22 mouse cellular contexts compared by ENCODE assay signal in the genomic region with DNA sequence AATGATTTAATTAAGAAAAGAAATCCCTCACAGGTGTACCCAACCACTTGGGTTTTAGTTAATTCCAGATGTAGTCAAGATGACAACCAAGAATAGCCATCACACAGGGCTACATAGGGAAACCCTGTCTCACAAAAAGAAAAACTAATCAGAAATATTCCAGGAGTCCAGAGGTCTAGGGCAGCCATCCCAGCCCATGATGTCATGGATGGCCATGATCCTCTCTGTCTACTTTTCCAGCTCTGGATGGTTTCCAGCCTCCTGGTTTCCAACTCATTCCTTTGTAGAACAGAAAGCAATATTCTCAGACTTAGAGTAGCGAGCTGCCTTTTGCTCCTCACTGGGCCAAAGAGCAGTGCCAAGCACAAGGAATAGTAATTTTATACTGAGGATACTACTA.
A peak's percentile ranks its signal among the peaks of the same experiment; 100 is the strongest.
DNase-seq lines count a peak whose midpoint lies in the region; ATAC-seq and TF ChIP-seq lines count a peak whose summit lies in the region.
"Had no signal": no experiment of that assay in that cellular context is flagged by ENCODE, and none has a peak within 500 bp of the region (broad histone marks: within the 10 kb centered on the region; RNA-seq: fewer than 3 reads in every experiment).

No protein-coding gene starts in this region.

- ATAC-seq in heart, embryonic 12.5 days (ENCODE audit: insufficient number of reproducible peaks, low FRiP score) = no peak
- ATAC-seq in granulocyte monocyte progenitor cell, adult 5-6 weeks (replicated peaks; ENCODE audit: poor library complexity, severe bottlenecking) = no peak
- ATAC-seq: forebrain, embryonic 14.5 days; intestine, embryonic 15.5 days; liver, embryonic 12.5 days had no signal

- no peaks in the 10 kb centered on the region for H3K79me2 ChIP-seq in heart, adult 2 months (replicated peaks; ENCODE audit: control insufficient read depth, insufficient read depth, low read length)

- H3K4me3 ChIP-seq in heart, adult 2 months = no peak overlapping the region
- H3K4me3 ChIP-seq in heart, embryonic 12.5 days = no peak overlapping the region
- peak overlapping the region; percentile 9; the same call in 1 of the 2 replicates for H3K4me3 ChIP-seq in gastrocnemius, adult 2 months
- H3K4me3 ChIP-seq: embryonic facial prominence, embryonic 15.5 days; hindbrain, embryonic 12.5 days; intestine, embryonic 15.5 days; kidney, embryonic 15.5 days; liver, embryonic 12.5 days; myocyte; stomach, embryonic 15.5 days had no signal

- peaks cover 1% of the 10 kb centered on the region; the same call in 1 of the 2 replicates for H3K27me3 ChIP-seq in heart, adult 2 months (ENCODE audit: control insufficient read depth, insufficient read depth, low read length)
- peaks cover 50% of the 10 kb centered on the region for H3K27me3 ChIP-seq in heart, embryonic 12.5 days (replicated peaks)

- no peak for TF ChIP-seq POLR2A in heart, adult 2 months (IDR thresholded peaks at IDR 0.05; ENCODE audit: insufficient read depth, low read depth, low read length)

- H3K9me3 ChIP-seq in heart, embryonic 12.5 days (replicated peaks) = no peaks in the 10 kb centered on the region
- H3K9me3 ChIP-seq: embryonic facial prominence, embryonic 15.5 days; hindbrain, embryonic 12.5 days; intestine, embryonic 15.5 days; kidney, embryonic 15.5 days; liver, embryonic 12.5 days; stomach, embryonic 15.5 days had no signal

- H3K9ac ChIP-seq in heart, adult 2 months (ENCODE audit: low read depth, low read length) = no peak overlapping the region
- no peak overlapping the region for H3K9ac ChIP-seq in heart, embryonic 12.5 days
- H3K9ac ChIP-seq: embryonic facial prominence, embryonic 15.5 days; hindbrain, embryonic 12.5 days; intestine, embryonic 15.5 days; kidney, embryonic 15.5 days; liver, embryonic 12.5 days; stomach, embryonic 15.5 days had no signal

- no peak for TF ChIP-seq EP300 in heart, adult 2 months (IDR thresholded peaks at IDR 0.05; ENCODE audit: insufficient read depth, low read depth, low read length)

- no peak for TF ChIP-seq CTCF in heart, adult 2 months (IDR thresholded peaks at IDR 0.05)
- TF ChIP-seq CTCF in gastrocnemius, adult 2 months (IDR thresholded peaks at IDR 0.05) = no peak

- H3K4me1 ChIP-seq in heart, adult 2 months (ENCODE audit: control insufficient read depth, insufficient read depth, low read length) = no peaks in the 10 kb centered on the region
- H3K4me1 ChIP-seq in heart, embryonic 12.5 days (replicated peaks) = peaks cover 18% of the 10 kb centered on the region
- H3K4me1 ChIP-seq: liver, embryonic 12.5 days; stomach, embryonic 15.5 days had no signal

- peak; percentile 45 to 65 for DNase-seq in heart, adult 2 months
- peak; percentile 2 for DNase-seq in 3T3-L1 (ENCODE audit: low read depth, low spot score)
- peak; percentile 80 for DNase-seq in gastrocnemius, adult 2 months
- DNase-seq in heart, postnatal 10 days = peak; percentile 62 to 69
- DNase-seq in frontal cortex, postnatal 25 days (ENCODE audit: low spot score in 2 of 2) = no peak
- DNase-seq in layer of hippocampus, adult 11-12 months (ENCODE audit: low spot score) = no peak
- DNase-seq: adrenal gland, adult 8-10 months; cerebellum, adult 8-10 months; layer of hippocampus, adult 9-11 months; spleen, adult 18-20 months; thymus, postnatal 25 days had no signal

- H3K36me3 ChIP-seq in heart, adult 2 months (ENCODE audit: control insufficient read depth, insufficient read depth, low read length) = no peaks in the 10 kb centered on the region
- H3K36me3 ChIP-seq in heart, embryonic 12.5 days = no peaks in the 10 kb centered on the region
- H3K36me3 ChIP-seq: embryonic facial prominence, embryonic 15.5 days; hindbrain, embryonic 12.5 days; intestine, embryonic 15.5 days; kidney, embryonic 15.5 days; liver, embryonic 12.5 days; stomach, embryonic 15.5 days had no signal

- intact Hi-C loops in heart, adult 2 months (cut with DNase I) = no loop called here
- intact Hi-C loops in gastrocnemius, adult 2 months (cut with DNase I) = no loop called here
- intact Hi-C loops in heart, postnatal 10 days (cut with DNase I) = no loop called here

- 59% methylated on average over 1 of the region's 1 CpGs for WGBS in heart, adult 2 months
- WGBS in heart, embryonic 12.5 days = 84% methylated on average over 1 of the region's 1 CpGs

- H3K4me2 ChIP-seq in heart, embryonic 12.5 days = no peak overlapping the region
- H3K4me2 ChIP-seq: embryonic facial prominence, embryonic 15.5 days; hindbrain, embryonic 12.5 days; intestine, embryonic 15.5 days; kidney, embryonic 15.5 days; liver, embryonic 12.5 days; midbrain, embryonic 11.5 days; stomach, embryonic 15.5 days had no signal

- H3K27ac ChIP-seq in heart, adult 2 months = no peak overlapping the region
- H3K27ac ChIP-seq in heart, embryonic 12.5 days (ENCODE audit: poor library complexity, severe bottlenecking) = no peak overlapping the region
- peak overlapping the region; percentile 56 for H3K27ac ChIP-seq in gastrocnemius, adult 2 months
- H3K27ac ChIP-seq: embryonic facial prominence, embryonic 15.5 days; hindbrain, embryonic 12.5 days; intestine, embryonic 15.5 days; kidney, embryonic 15.5 days; liver, embryonic 12.5 days; stomach, embryonic 15.5 days had no signal

Comparison
In these comparisons a context has a peak if more than half of its experiments do, and no peak if none do; other contexts are left out.
1. DNase-seq: peak in heart, adult 2 months (2 of 2), 3T3-L1 (single experiment), gastrocnemius, adult 2 months (single experiment) and heart, postnatal 10 days (2 of 2); none in frontal cortex, postnatal 25 days (0 of 2) and layer of hippocampus, adult 11-12 months (single experiment).